Mouse (Mus musculus) brown adipose tissue, adult 24 weeks (tissue): Measurements from ENCODE around the gene Nostrin. TPM values are rescaled to one million over a fixed set of nuclear protein-coding genes. Genes with fewer than 3 reads are reported as not detected.
A peak's percentile ranks its signal among the peaks of the same experiment; 100 is the strongest.

ENCODE experiments used
- H3K27ac ChIP-seq: fragments of 200-500 bp; replicated peaks from 2 replicates; pipeline ENCODE4 v1.5.1; 2012; ENCODE audit warnings: low read depth, mild to moderate bottlenecking, low read length
- H3K4me1 ChIP-seq: fragments of 200-500 bp; 2 replicates; pipeline ENCODE4 v1.6.1; 2012; ENCODE audit warnings: low read length, mixed read lengths; ENCODE audit not compliant: control insufficient read depth, insufficient read depth, insufficient read length
- H3K4me3 ChIP-seq: fragments of 200-500 bp; 2 replicates; pipeline ENCODE4 v1.5.1; 2012; ENCODE audit warnings: low read depth, mild to moderate bottlenecking, low read length, moderate library complexity; ENCODE audit not compliant: insufficient read depth
- polyA plus RNA-seq: library from polyadenylated mRNA; stranded (reverse); fragments of >200 nt; gene quantifications from 2 replicates; pipeline ENCODE4 v1.2.4, GENCODE M21; 2012; ENCODE audit not compliant: missing spikeins, insufficient read depth, insufficient read length

Gene Nostrin
- polyA plus RNA-seq, 1 experiment = 3.6 TPM

GRCm38 (mm10) chr2:69205185-69205584 lies 69.6 kb downstream of the Nostrin start:
- H3K27ac ChIP-seq = no peak overlapping the region
- no peaks in the 10 kb centered on the region for H3K4me1 ChIP-seq
- no peak overlapping the region; the same call in 1 of the 2 replicates for H3K4me3 ChIP-seq

GRCm38 (mm10) chr2:69205791-69206351 lies 70.3 kb downstream of the Nostrin start, which contains the start of gene Spc25:
Gene Spc25 (minus strand): TSS chr2:69206194.
- Histone ChIP-seq H3K4me1 (no peaks in the 10 kb centered on the region), H3K4me3 (peak within 1 kb of the TSS; percentile 76), H3K27ac (no peak within 1 kb of the TSS)

GRCm38 (mm10) chr2:69206523-69206922 lies 70.9 kb downstream of the Nostrin start:
- Histone ChIP-seq H3K4me1 (no peaks in the 10 kb centered on the region), H3K4me3 (no peak overlapping the region), H3K27ac (no peak overlapping the region)

- no peaks in the 10 kb centered on the region for H3K4me1 ChIP-seq
- H3K27ac ChIP-seq = no peak overlapping the region
- no peak overlapping the region for H3K4me3 ChIP-seq
Measured at GRCm38 (mm10) chr2:69209684-69210083, 74.1 kb downstream of the Nostrin start.

GRCm38 (mm10) chr2:69210773-69211172 lies 75.2 kb downstream of the Nostrin start, which contains the start of gene G6pc2:
Gene G6pc2 (plus strand): TSS chr2:69211073.
- no peak within 1 kb of the TSS for H3K4me3 ChIP-seq

GRCm38 (mm10) chr2:69212652-69213051 lies 77.1 kb downstream of the Nostrin start:
- H3K4me1 ChIP-seq = no peaks in the 10 kb centered on the region

More at GRCm38 (mm10) chr2:69210773-69211172, 75.2 kb downstream of the Nostrin start, which contains the start of gene G6pc2:
- H3K4me1 ChIP-seq = no peaks in the 10 kb centered on the region
- H3K27ac ChIP-seq = no peak within 1 kb of the TSS

GRCm38 (mm10) chr2:69215242-69215641 lies 79.6 kb downstream of the Nostrin start:
- Histone ChIP-seq H3K27ac (no peak overlapping the region), H3K4me1 (no peaks in the 10 kb centered on the region), H3K4me3 (no peak overlapping the region)

More at GRCm38 (mm10) chr2:69212652-69213051, 77.1 kb downstream of the Nostrin start:
- no peak overlapping the region for H3K27ac ChIP-seq
- H3K4me3 ChIP-seq = no peak overlapping the region

GRCm38 (mm10) chr2:69221868-69222416 lies 86.3 kb downstream of the Nostrin start:
- no peaks in the 10 kb centered on the region for H3K4me1 ChIP-seq
- H3K27ac ChIP-seq = no peak overlapping the region
- no peak overlapping the region for H3K4me3 ChIP-seq

GRCm38 (mm10) chr2:69222815-69223214 lies 87.2 kb downstream of the Nostrin start:
- Histone ChIP-seq H3K4me1 (no peaks in the 10 kb centered on the region), H3K4me3 (no peak overlapping the region)

GRCm38 (mm10) chr2:69224724-69225123 lies 89.1 kb downstream of the Nostrin start:
- no peaks in the 10 kb centered on the region for H3K4me1 ChIP-seq
- no peak overlapping the region for H3K27ac ChIP-seq
- H3K4me3 ChIP-seq = no peak overlapping the region

More at GRCm38 (mm10) chr2:69222815-69223214, 87.2 kb downstream of the Nostrin start:
- no peak overlapping the region for H3K27ac ChIP-seq

- Histone ChIP-seq H3K27ac (no peak overlapping the region), H3K4me1 (no peaks in the 10 kb centered on the region), H3K4me3 (no peak overlapping the region)
Measured at GRCm38 (mm10) chr2:69226876-69227275, 91.3 kb downstream of the Nostrin start.

GRCm38 (mm10) chr2:69228635-69229034 lies 93.0 kb downstream of the Nostrin start:
- no peaks in the 10 kb centered on the region for H3K4me1 ChIP-seq
- H3K4me3 ChIP-seq = no peak overlapping the region
- no peak overlapping the region for H3K27ac ChIP-seq

GRCm38 (mm10) chr2:69230137-69230536 lies 94.5 kb downstream of the Nostrin start:
- Histone ChIP-seq H3K4me1 (no peaks in the 10 kb centered on the region), H3K4me3 (no peak overlapping the region), H3K27ac (no peak overlapping the region)

GRCm38 (mm10) chr2:69232101-69232500 lies 96.5 kb downstream of the Nostrin start:
- Histone ChIP-seq H3K27ac (no peak overlapping the region), H3K4me1 (no peaks in the 10 kb centered on the region), H3K4me3 (no peak overlapping the region)

- no peak overlapping the region for H3K4me3 ChIP-seq
- no peak overlapping the region for H3K27ac ChIP-seq
- no peaks in the 10 kb centered on the region for H3K4me1 ChIP-seq
Measured at GRCm38 (mm10) chr2:69234976-69235678, 99.5 kb downstream of the Nostrin start.
